Mouse (Mus musculus): ENCODE measurements at regions not wholly inside any gene's neighbourhood (a gene's known extent, or its start where the extent isn't known, plus 50 kb on each side); places are given as distances from the start of the nearest gene placed in this dataset.
"Not testable (repeated sequence)": the region's sequence is repeated elsewhere in the genome, so short reads cannot be mapped to it uniquely, and the experiment has no call there.

GRCm38 (mm10) chr12:8410410-8411341 is 89.1 kb downstream of the Rhob start:
- DNase-seq, result no peak

GRCm38 (mm10) chr12:8402084-8402483 is 88.9 kb downstream of the Hs1bp3 start:
- no peak for DNase-seq

GRCm38 (mm10) chr12:8401376-8401775 is 88.1 kb downstream of the Hs1bp3 start:
- DNase-seq, result no peak

GRCm38 (mm10) chr12:8400345-8401130 is 87.3 kb downstream of the Hs1bp3 start:
- DNase-seq, result no peak

- no peak for DNase-seq
Observed at GRCm38 (mm10) chr12:8398852-8399251, 85.6 kb downstream of the Hs1bp3 start.

- not testable (repeated sequence) for DNase-seq
Observed at GRCm38 (mm10) chr12:8396408-8396807, 83.2 kb downstream of the Hs1bp3 start.

GRCm38 (mm10) chr12:8394894-8395297 is 81.7 kb downstream of the Hs1bp3 start:
- DNase-seq, result no peak

- DNase-seq, result no peak
Observed at GRCm38 (mm10) chr12:8393976-8394375, 80.7 kb downstream of the Hs1bp3 start.

Measured in gastrocnemius, postnatal 10 days (tissue).